Mouse (Mus musculus): ENCODE results near the gene Arv1.

DNA sequence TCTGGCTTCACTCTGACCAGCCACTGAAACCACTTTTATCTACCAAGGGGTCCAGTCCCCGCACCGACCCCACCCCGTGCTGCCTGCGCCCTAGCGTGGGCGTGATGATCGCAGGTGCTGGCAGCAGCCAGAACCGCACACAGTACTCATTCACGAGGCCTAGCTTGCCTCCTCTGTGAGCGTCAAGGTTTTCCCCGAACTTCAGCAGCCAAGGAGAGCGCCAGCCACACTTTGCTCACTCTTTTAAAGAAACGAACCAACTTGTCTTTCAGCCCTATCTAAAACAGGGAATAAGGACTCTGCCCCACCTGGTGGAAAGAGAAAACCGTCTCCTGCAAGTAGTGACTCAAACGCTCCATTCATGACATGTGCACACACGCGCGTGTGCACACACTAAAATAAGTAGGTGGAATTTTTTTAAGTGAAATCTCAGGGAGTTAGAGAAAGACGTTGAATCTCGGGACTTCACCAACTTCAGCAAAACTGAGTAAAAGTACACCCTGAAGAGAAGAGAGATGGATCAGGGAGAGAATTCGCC, 30.5 kb downstream of the Arv1 start:
- TF ChIP-seq CTCF (conservative IDR thresholded peaks at IDR 0.05; ENCODE audit: insufficient read depth, insufficient read length, low read depth, low read length), result no peak
- TF ChIP-seq POLR2A (IDR thresholded peaks at IDR 0.05; ENCODE audit: low read depth, low read length), result no peak
